Mouse (Mus musculus): ENCODE measurements around the gene Ntn4.

DNA sequence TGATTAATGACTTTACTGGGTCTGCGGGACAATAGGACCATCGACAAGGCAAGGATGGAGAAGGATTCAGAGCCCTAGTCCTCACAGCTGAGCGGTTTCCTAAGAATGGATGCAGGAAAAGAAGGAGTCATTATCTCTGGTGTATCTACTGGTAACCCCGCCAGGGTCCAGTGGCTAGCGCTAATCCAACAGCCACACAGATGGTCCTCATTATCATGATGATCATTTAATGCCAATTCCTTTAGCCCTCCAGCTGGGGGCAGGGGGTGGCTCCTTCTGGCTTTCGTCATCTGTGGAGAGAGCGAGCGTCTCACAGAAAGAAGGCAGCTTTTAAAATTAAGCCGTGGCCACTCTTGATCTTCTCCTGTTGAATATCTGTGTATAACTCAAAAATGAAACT, 4.5 kb upstream of the Ntn4 start:
- TF ChIP-seq POLR2A (IDR thresholded peaks at IDR 0.05; ENCODE audit: insufficient read depth, low read depth, low read length) = no peak
- no peak for TF ChIP-seq CTCF (IDR thresholded peaks at IDR 0.05)
